Mouse (Mus musculus): ENCODE data around the gene Olfr23. TPM values are rescaled to one million over a fixed set of nuclear protein-coding genes. Genes with fewer than 3 reads are reported as not detected.
"Not testable (repeated sequence)": the region's sequence is repeated elsewhere in the genome, so short reads cannot be mapped to it uniquely, and the experiment has no call there.

The Olfr23 gene
- not detected in 2 replicates for polyA plus RNA-seq (2015; fragmentation: Nextera tagmentation; extraction: Ambion mirVana)

DNA sequence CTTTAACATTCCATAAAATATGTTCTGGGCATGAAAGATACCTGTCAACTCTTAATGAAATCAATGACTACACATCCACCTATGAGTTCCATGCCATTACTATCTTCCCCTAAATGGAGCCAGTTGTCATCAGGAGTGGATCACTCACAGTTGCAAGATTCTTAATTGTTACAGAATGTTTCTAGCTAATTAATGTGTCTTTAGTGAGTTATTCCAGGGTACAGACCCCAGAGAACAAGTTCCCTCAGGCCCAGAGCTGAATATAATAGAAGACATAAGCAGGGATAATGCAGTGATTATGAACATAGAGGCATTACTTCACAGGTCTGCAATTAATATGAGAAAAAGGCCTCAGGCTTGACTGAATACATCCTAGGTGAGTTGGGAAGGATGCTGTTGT lies at the start of gene Olfr23:
Gene Olfr23, plus strand, starts transcription at position 301 of the 400 bp plus-strand sequence.
- no peak for TF ChIP-seq CTCF (IDR thresholded peaks at IDR 0.05; ENCODE audit: low read depth)
- H3K27me3 ChIP-seq (replicated peaks; ENCODE audit: control insufficient read depth, insufficient read depth, low read length) = no peaks in the 10 kb centered on the region

DNA sequence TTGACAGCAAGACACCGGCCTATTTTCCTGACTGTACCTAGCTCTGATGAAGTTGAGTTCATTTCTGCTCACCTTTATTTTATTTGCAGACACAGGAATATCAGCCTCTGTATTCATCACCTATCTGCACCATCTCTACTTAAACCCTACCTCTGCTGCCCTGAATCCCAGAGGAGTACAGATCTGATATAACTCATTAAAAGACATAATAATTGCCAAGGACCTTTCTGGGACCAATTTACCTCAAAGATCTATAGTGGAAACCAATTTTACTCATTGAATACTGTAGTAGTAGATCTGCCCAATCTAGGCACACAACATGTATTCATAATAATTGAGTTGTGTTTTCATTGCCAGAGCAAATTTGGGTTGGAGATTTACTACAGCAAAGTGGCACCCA lies 45.8 kb upstream of the Olfr23 start, which contains the start of gene Olfr394:
Gene Olfr394, minus strand, starts transcription at position 101 of the 400 bp plus-strand sequence.
- ATAC-seq = no peak
- Histone ChIP-seq H3K27me3 (replicated peaks; ENCODE audit: control insufficient read depth, insufficient read depth, low read length) (no peaks in the 10 kb centered on the region), H3K9me3 (ENCODE audit: control insufficient read depth) (no peaks in the 10 kb centered on the region), H3K9ac (ENCODE audit: low read depth, low read length) (no peak within 1 kb of the TSS), H3K36me3 (ENCODE audit: control insufficient read depth, insufficient read depth) (no peaks in the 10 kb centered on the region), H3K4me1 (replicated peaks; ENCODE audit: control insufficient read depth, insufficient read depth, low read length) (no peaks in the 10 kb centered on the region), H3K4me3 (ENCODE audit: low read depth, low read length) (no peak within 1 kb of the TSS), H3K27ac (ENCODE audit: low read depth, low read length) (no peak within 1 kb of the TSS), H3K4me2 (replicated peaks; ENCODE audit: low read depth) (no peak within 1 kb of the TSS)
- TF ChIP-seq CTCF (IDR thresholded peaks at IDR 0.05; ENCODE audit: low read depth) = no peak
- 82% methylated on average over 1 of the region's 1 CpGs for WGBS

More for the DNA sequence above, at the start of gene Olfr23:
- no peak within 1 kb of the TSS for H3K9ac ChIP-seq (ENCODE audit: low read depth, low read length)
- no peak within 1 kb of the TSS for H3K4me2 ChIP-seq (replicated peaks; ENCODE audit: low read depth)
- H3K36me3 ChIP-seq (ENCODE audit: control insufficient read depth, insufficient read depth) = no peaks in the 10 kb centered on the region
- no peak within 1 kb of the TSS for H3K27ac ChIP-seq (ENCODE audit: low read depth, low read length)
- H3K4me1 ChIP-seq (replicated peaks; ENCODE audit: control insufficient read depth, insufficient read depth, low read length) = no peaks in the 10 kb centered on the region
- H3K9me3 ChIP-seq (ENCODE audit: control insufficient read depth) = no peaks in the 10 kb centered on the region
- no peak within 1 kb of the TSS for H3K4me3 ChIP-seq (ENCODE audit: low read depth, low read length)
- no peak for ATAC-seq

DNA sequence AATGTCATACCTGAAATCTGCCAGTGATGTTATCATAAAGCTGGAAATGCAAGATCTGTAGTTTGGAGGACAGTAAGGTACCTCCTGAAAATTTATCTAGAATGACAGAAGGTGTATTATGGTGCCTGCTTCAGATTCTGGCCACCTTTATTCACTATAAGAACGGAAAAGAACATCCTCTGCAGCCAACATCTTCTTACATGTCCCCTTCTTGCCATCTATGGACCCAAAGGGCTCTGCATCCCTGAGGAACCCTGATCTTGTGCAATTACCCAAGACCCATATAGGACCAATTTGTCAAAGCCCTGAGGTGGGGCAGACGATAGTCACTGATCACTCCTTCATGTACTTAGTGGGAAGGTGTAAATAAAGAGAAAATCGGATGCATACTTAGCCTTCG lies 27.3 kb upstream of the Olfr23 start, which contains the start of gene Olfr395:
Gene Olfr395, minus strand, starts transcription at position 101 of the 400 bp plus-strand sequence.
- H3K9me3 ChIP-seq (ENCODE audit: control insufficient read depth); H3K27ac ChIP-seq (ENCODE audit: low read depth, low read length); H3K27me3 ChIP-seq (replicated peaks; ENCODE audit: control insufficient read depth, insufficient read depth, low read length); ATAC-seq; H3K9ac ChIP-seq (ENCODE audit: low read depth, low read length); H3K4me3 ChIP-seq (ENCODE audit: low read depth, low read length); H3K4me1 ChIP-seq (replicated peaks; ENCODE audit: control insufficient read depth, insufficient read depth, low read length); H3K4me2 ChIP-seq (replicated peaks; ENCODE audit: low read depth); H3K36me3 ChIP-seq (ENCODE audit: control insufficient read depth, insufficient read depth): not testable (repeated sequence)
- 82% methylated on average over 4 of the region's 4 CpGs for WGBS

DNA sequence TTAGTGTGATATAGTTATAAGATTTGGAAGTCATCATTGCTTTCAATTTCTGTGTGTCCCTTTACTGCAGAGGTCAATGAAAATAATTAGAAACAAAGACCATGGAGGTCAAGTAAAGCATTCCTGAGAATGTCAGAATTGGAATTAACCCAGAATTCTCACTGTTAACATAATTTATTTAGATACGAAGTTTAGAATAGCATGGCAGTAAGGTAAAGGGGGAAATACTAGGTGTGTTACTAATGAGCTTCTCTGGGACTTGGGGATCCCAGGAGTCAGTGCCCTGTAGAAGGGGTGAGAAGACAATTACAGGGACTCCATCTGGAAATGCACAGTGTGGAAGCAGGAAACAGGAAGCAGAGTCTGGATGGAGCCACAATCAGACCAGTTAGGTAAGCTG lies 24.0 kb downstream of the Olfr23 start, which contains the start of gene Olfr397:
Gene Olfr397, plus strand, starts transcription at position 301 of the 400 bp plus-strand sequence.
- Histone ChIP-seq H3K9ac (ENCODE audit: low read depth, low read length) (no peak within 1 kb of the TSS), H3K36me3 (ENCODE audit: control insufficient read depth, insufficient read depth) (no peaks in the 10 kb centered on the region), H3K27me3 (replicated peaks; ENCODE audit: control insufficient read depth, insufficient read depth, low read length) (no peaks in the 10 kb centered on the region), H3K9me3 (ENCODE audit: control insufficient read depth) (no peaks in the 10 kb centered on the region), H3K4me2 (replicated peaks; ENCODE audit: low read depth) (no peak within 1 kb of the TSS), H3K4me1 (replicated peaks; ENCODE audit: control insufficient read depth, insufficient read depth, low read length) (no peaks in the 10 kb centered on the region), H3K27ac (ENCODE audit: low read depth, low read length) (no peak within 1 kb of the TSS), H3K4me3 (ENCODE audit: low read depth, low read length) (no peak within 1 kb of the TSS)
- WGBS = 68% methylated on average over 1 of the region's 1 CpGs
- no peak for TF ChIP-seq CTCF (IDR thresholded peaks at IDR 0.05; ENCODE audit: low read depth)
- no peak for ATAC-seq

DNA sequence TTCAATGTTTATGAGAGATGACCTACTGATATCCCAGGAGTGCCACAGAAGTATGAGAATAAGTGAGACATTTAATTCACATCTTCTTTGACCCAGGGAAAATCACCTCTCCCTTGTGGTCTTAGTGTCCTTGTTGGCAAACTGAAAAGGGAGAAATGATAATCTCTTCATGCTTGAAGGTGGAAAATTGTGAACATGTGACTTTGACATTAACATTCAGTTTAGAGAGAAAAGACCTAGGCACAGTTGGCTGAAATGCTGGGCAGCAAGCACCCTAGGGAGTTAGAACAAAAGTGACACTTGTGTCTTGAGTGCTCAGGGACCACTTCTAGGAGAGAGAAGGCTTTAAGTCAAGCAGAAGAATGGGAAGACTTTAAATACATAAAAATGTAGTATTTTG lies 53.8 kb downstream of the Olfr23 start, which contains the start of gene Olfr398:
Gene Olfr398, minus strand, starts transcription at position 101 of the 400 bp plus-strand sequence.
- H3K27ac ChIP-seq (ENCODE audit: low read depth, low read length) = no peak within 1 kb of the TSS
- H3K4me1 ChIP-seq (replicated peaks; ENCODE audit: control insufficient read depth, insufficient read depth, low read length) = no peaks in the 10 kb centered on the region
- H3K9ac ChIP-seq (ENCODE audit: low read depth, low read length) = no peak within 1 kb of the TSS
- H3K4me3 ChIP-seq (ENCODE audit: low read depth, low read length) = no peak within 1 kb of the TSS
- no peaks in the 10 kb centered on the region for H3K36me3 ChIP-seq (ENCODE audit: control insufficient read depth, insufficient read depth)
- no peak for TF ChIP-seq CTCF (IDR thresholded peaks at IDR 0.05; ENCODE audit: low read depth)
- ATAC-seq = no peak
- H3K27me3 ChIP-seq (replicated peaks; ENCODE audit: control insufficient read depth, insufficient read depth, low read length) = no peaks in the 10 kb centered on the region
- no peak within 1 kb of the TSS for H3K4me2 ChIP-seq (replicated peaks; ENCODE audit: low read depth)
- H3K9me3 ChIP-seq (ENCODE audit: control insufficient read depth) = no peaks in the 10 kb centered on the region

Other genes starting within 250 kb of the Olfr23 start
- not detected in 2 replicates for gene Zfp735, start 247.9 kb upstream of the Olfr23 start, polyA plus RNA-seq (2015; fragmentation: Nextera tagmentation; extraction: Ambion mirVana)
- gene Olfr389, start 156.0 kb upstream of the Olfr23 start, polyA plus RNA-seq (2015; fragmentation: Nextera tagmentation; extraction: Ambion mirVana) = not detected in 2 replicates
- gene Olfr390, start 153.7 kb upstream of the Olfr23 start, polyA plus RNA-seq (2015; fragmentation: Nextera tagmentation; extraction: Ambion mirVana) = not detected in 2 replicates
- gene Olfr391-ps, start 133.6 kb upstream of the Olfr23 start, polyA plus RNA-seq (2015; fragmentation: Nextera tagmentation; extraction: Ambion mirVana) = not detected in 2 replicates
- not detected in 2 replicates for gene Olfr392, start 119.6 kb upstream of the Olfr23 start, polyA plus RNA-seq (2015; fragmentation: Nextera tagmentation; extraction: Ambion mirVana)
- gene Olfr393, start 85.2 kb upstream of the Olfr23 start, polyA plus RNA-seq (2015; fragmentation: Nextera tagmentation; extraction: Ambion mirVana) = not detected in 2 replicates
- gene Olfr394, start 45.9 kb upstream of the Olfr23 start, polyA plus RNA-seq (2015; fragmentation: Nextera tagmentation; extraction: Ambion mirVana) = not detected in 2 replicates
- gene Olfr395, start 27.4 kb upstream of the Olfr23 start, polyA plus RNA-seq (2015; fragmentation: Nextera tagmentation; extraction: Ambion mirVana) = not detected in 2 replicates
- gene Olfr397, start 24.1 kb downstream of the Olfr23 start, polyA plus RNA-seq (2015; fragmentation: Nextera tagmentation; extraction: Ambion mirVana) = not detected in 2 replicates
- gene Olfr398, start 53.7 kb downstream of the Olfr23 start, polyA plus RNA-seq (2015; fragmentation: Nextera tagmentation; extraction: Ambion mirVana) = not detected in 2 replicates
- gene Olfr139, start 119.9 kb downstream of the Olfr23 start, polyA plus RNA-seq (2015; fragmentation: Nextera tagmentation; extraction: Ambion mirVana) = not detected in 2 replicates
- gene Olfr399, start 119.9 kb downstream of the Olfr23 start, polyA plus RNA-seq (2015; fragmentation: Nextera tagmentation; extraction: Ambion mirVana) = not detected in 2 replicates
- gene Zfp616, start 133.3 kb downstream of the Olfr23 start, polyA plus RNA-seq (2015; fragmentation: Nextera tagmentation; extraction: Ambion mirVana) = not detected in 2 replicates
- not detected in 2 replicates for gene Olfr401, start 177.0 kb downstream of the Olfr23 start, polyA plus RNA-seq (2015; fragmentation: Nextera tagmentation; extraction: Ambion mirVana)
- gene Olfr402, start 216.9 kb downstream of the Olfr23 start, polyA plus RNA-seq (2015; fragmentation: Nextera tagmentation; extraction: Ambion mirVana) = not detected in 2 replicates
- gene Olfr403, start 249.6 kb downstream of the Olfr23 start, polyA plus RNA-seq (2015; fragmentation: Nextera tagmentation; extraction: Ambion mirVana) = not detected in 2 replicates